Mouse (Mus musculus): ENCODE data around the gene Gm14308.
"Not testable (repeated sequence)": the region's sequence is repeated elsewhere in the genome, so short reads cannot be mapped to it uniquely, and the experiment has no call there.

Gm14308 gene

DNA sequence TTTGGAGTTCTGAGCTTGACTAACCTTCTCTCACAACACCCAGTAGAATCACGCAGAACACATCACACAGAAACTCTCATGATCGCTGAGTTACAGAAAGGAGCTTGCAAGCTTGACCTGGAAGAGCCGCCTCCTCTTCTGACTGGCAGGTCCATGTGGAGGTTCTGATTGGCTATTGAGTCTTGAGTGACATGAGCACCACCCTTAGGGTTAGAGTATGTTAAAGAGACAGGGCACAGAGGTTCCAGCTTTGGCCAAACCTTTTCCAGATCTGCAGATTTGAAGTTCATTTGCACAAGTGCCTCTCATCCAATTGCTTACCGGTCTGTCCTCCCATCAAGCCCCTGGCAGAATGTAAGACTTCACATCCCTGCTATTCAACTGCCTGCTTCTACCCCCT, at the start of gene Gm14308:
Gm14308 (minus strand) TSS at position 101 of the 400 bp plus-strand sequence.
- not testable (repeated sequence) for DNase-seq

GRCm38 (mm10) chr2:176670222-176670621, 34.1 kb upstream of the Gm14308 start, which contains the start of gene Zfp973:
Zfp973 (plus strand) TSS chr2:176670522.
- DNase-seq, result not testable (repeated sequence)

Data from embryo, embryonic 11 days (tissue).